Mouse (Mus musculus) G1E (cell line): Measurements from ENCODE around the gene Tacc3.

Experiments used
- CTCF ChIP-seq: IDR thresholded peaks from 2 replicates; pipeline ENCODE4 v1.5.1; 2012; ENCODE audit warnings: low read depth, low read length, inconsistent platforms, mixed read lengths
- GATA1 ChIP-seq: IDR thresholded peaks from 2 replicates; pipeline ENCODE4 v1.6.1; 2012; ENCODE audit warnings: borderline replicate concordance, low read length, inconsistent platforms, mixed read lengths
- GATA2 ChIP-seq: IDR thresholded peaks from 2 replicates; pipeline ENCODE4 v1.6.1; 2012; ENCODE audit warnings: low read depth, low read length, inconsistent platforms, borderline replicate concordance
- POLR2AphosphoS5 ChIP-seq: IDR thresholded peaks from 2 replicates; pipeline ENCODE4 v1.6.1; 2012; ENCODE audit warnings: low read depth, low read length, inconsistent platforms; ENCODE audit not compliant: insufficient replicate concordance
- TAL1 ChIP-seq: conservative IDR thresholded peaks from 2 replicates; pipeline ENCODE4 v1.6.1; 2012; ENCODE audit warnings: low read depth, low read length, inconsistent platforms, mixed read lengths

DNA sequence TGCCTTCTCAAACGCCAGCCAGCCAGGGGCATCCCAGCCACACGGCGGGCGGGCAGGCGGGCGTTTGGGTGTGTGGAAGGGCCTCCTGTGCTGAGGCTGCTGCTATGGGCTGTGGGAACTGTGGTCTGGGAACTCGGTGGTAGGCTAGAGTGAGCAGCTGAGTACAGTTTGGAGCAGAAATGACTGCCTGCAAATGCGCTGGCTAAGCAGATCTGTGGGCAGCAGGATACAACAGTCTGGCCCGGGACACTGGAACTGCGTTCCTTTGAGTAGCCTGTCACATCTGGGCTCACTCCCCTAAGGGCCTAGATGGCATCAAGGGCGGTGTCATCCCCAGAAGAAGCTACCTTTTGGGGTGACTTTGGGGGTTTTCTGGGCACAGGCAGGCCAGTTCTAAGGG is 43.9 kb downstream of the Tacc3 start:
- TF ChIP-seq CTCF, result no peak
- TF ChIP-seq TAL1, result no peak
- no peak for TF ChIP-seq GATA1
- TF ChIP-seq GATA2, result no peak
- TF ChIP-seq POLR2AphosphoS5, result no peak
